Mouse (Mus musculus): ENCODE results near the gene Prss28.

The Prss28 gene

DNA sequence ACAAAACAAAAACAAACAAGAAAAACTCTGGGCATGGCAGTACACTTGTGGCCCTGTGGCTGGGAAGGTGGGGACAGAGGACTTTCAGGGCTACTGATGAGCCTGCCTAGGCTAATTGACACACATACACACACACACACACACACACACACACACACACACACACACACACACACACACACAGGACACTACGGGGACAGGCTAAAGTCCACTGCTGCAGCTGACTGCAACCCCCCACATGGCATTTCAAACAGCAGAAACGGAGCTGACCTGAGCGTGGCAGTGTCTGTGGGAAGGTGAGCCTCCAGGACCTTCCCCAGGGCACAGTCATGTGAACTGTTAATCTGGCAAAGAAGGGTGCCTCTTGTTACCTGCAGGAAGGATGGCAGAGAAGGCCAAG lies 33.0 kb downstream of the Prss28 start:
- DNase-seq (ENCODE audit: low spot score), result no peak

DNA sequence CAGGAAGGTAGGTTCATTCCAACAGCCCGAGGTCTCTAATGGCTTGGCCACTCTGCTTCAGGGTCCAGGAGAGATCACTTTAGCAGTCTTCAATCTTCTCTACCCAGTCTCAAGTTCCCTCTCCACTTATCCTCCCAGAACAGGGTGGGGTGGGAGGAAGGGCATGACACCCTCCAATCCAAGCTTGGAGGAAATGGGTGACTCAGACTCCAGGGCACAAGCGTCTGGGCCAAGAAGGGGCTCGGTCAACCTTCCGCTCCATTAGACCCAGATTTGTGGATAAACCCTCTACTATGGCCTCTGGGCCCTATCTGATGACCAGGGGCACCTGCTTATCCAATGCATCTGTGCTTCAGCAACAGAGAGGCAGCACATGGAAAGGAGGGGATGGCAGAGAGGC lies 37.0 kb downstream of the Prss28 start, which contains the start of gene Tpsab1:
Tpsab1 (minus strand) TSS at position 101 of the 400 bp plus-strand sequence.
- DNase-seq (ENCODE audit: low spot score), result no peak

GRCm38 (mm10) chr17:25361291-25361690 lies 52.8 kb downstream of the Prss28 start:
- no peak for DNase-seq (ENCODE audit: low spot score)
